Mouse (Mus musculus): ENCODE data around the gene Nrp2.

DNA sequence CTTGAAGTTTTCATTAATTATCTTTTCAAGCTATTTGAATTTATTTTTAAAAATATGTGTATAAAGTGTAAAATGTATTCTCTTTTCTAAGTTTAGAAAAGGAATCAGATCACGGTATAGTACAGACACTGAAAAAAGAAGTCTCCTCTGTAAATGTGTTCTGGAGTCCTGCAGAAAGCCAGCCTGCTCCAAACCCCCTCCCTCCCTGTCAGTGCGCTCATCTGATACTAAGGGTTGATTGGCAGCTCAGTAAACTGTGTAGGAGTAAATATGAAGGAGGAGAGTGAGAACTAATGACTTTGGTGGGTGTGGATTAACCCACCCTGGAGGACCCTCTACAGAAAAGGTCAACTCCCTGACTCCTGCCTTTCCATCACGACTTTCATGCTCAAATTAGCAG, 5.7 kb upstream of the Nrp2 start:
- no peak for TF ChIP-seq CTCF (conservative IDR thresholded peaks at IDR 0.05; ENCODE audit: insufficient read depth, insufficient read length, low read depth, low read length)
- TF ChIP-seq POLR2A (IDR thresholded peaks at IDR 0.05; ENCODE audit: low read depth, low read length), result no peak

Data from kidney, adult 2 months (tissue).